Mouse (Mus musculus) lung, adult 2 months (tissue): ENCODE data around the gene Golph3.

ENCODE experiments used
- CTCF ChIP-seq: fragments of 200-500 bp; IDR thresholded peaks from 2 replicates; pipeline ENCODE4 v1.5.1; 2011; ENCODE audit warnings: mild to moderate bottlenecking, low read length, control low read depth; ENCODE audit not compliant: insufficient read depth
- POLR2A ChIP-seq: fragments of 200-500 bp; IDR thresholded peaks from 2 replicates; pipeline ENCODE4 v1.6.1; 2011; ENCODE audit warnings: low read depth, mild to moderate bottlenecking, control low read depth, low read length, borderline replicate concordance; ENCODE audit errors: extremely low read depth

DNA sequence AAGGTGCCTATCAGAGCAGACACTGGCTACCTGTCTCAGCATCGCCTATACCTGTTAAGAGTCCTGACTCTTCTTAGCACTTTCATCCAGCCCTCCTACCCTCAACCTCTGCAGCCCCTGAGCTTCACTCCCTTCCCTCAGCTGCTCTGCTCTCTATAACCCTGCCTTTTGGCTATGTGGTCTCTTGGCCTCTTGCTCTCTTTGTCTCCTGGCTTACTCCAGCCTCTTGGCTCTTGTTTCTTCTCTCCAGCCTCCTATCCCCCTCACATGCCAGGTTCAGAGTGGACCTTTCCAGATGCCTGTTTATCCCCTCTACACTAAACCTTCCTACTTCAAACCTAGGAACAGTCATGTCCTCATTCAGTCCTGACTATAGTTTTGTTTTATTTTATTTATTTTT lies 3.1 kb downstream of the Golph3 start:
- TF ChIP-seq POLR2A (no peak), CTCF (no peak)
